ENCODE assay signal across 8 mouse cellular contexts in the genomic region with DNA sequence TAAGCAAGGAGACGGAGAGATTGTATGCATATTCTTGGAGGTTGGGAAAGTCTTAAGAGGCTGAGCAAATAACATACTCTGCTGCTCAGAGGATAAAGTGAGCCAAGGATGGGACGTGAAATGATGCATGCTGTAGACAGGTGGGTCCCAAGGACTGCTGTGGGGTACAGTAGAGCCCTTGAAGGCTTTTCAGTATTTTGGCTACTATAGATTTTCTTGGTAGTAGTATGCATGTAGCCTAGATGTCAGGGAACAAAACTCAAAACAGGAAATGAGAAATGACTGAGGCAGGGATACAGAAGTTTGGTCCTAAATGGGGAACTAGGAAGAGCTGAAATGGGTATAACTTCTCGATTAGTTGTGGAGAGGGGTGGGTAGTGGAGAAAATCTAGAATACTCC. TPM values are rescaled to one million over a fixed set of nuclear protein-coding genes. Genes with fewer than 3 reads are reported as not detected.
DNase-seq lines count a peak whose midpoint lies in the region; ATAC-seq and TF ChIP-seq lines count a peak whose summit lies in the region.

No protein-coding gene starts in this region.

- no peak for TF ChIP-seq POLR2A in testis, adult 2 months (IDR thresholded peaks at IDR 0.05; ENCODE audit: control insufficient read depth, low read depth, low read length)

- no peak for TF ChIP-seq EP300 in stomach, postnatal 0 days (optimal IDR thresholded peaks at IDR 0.05)

- no peaks in the 10 kb centered on the region; the same call in 1 of the 2 replicates for H3K4me1 ChIP-seq in testis, adult 2 months (ENCODE audit: control insufficient read depth, insufficient read depth, low read length)
- H3K4me1 ChIP-seq in forebrain, embryonic 14.5 days (ENCODE audit: control insufficient read depth, insufficient read depth, low read length), result peaks cover 11% of the 10 kb centered on the region
- peaks cover 66% of the 10 kb centered on the region for H3K4me1 ChIP-seq in liver, embryonic 13.5 days (replicated peaks)
- H3K4me1 ChIP-seq in stomach, postnatal 0 days (replicated peaks; ENCODE audit: control insufficient read depth, insufficient read depth), result peaks cover 5% of the 10 kb centered on the region

- H3K27ac ChIP-seq in testis, adult 2 months (ENCODE audit: control insufficient read depth, insufficient read depth, low read depth, low read length), result no peak overlapping the region
- no peak overlapping the region for H3K27ac ChIP-seq in forebrain, embryonic 14.5 days (ENCODE audit: low read depth, low read length)
- H3K27ac ChIP-seq in liver, embryonic 13.5 days, result peak overlapping the region; percentile 90
- H3K27ac ChIP-seq in stomach, postnatal 0 days (replicated peaks), result no peak overlapping the region

- H3K4me3 ChIP-seq in testis, adult 2 months (ENCODE audit: control insufficient read depth, low read depth, low read length), result peak overlapping the region; percentile 40; the same call in 1 of the 2 replicates
- H3K4me3 ChIP-seq in forebrain, embryonic 14.5 days (ENCODE audit: low read depth, low read length), result peak overlapping the region; percentile 83
- H3K4me3 ChIP-seq in liver, embryonic 13.5 days (replicated peaks), result peak overlapping the region; percentile 91
- H3K4me3 ChIP-seq in stomach, postnatal 0 days (ENCODE audit: low read depth, low read length), result peak overlapping the region; percentile 86

- 50% methylated on average over 3 of the region's 3 CpGs for WGBS in forebrain, embryonic 14.5 days
- 29% methylated on average over 3 of the region's 3 CpGs for WGBS in liver, embryonic 13.5 days (ENCODE audit: insufficient replicate concordance)
- 29% methylated on average over 3 of the region's 3 CpGs for WGBS in stomach, postnatal 0 days

- no peak for ATAC-seq in forebrain, embryonic 14.5 days
- no peak for ATAC-seq in liver, embryonic 13.5 days (ENCODE audit: low read depth)
- no peak for ATAC-seq in stomach, postnatal 0 days (ENCODE audit: low FRiP score, low TSS enrichment)
- ATAC-seq in inflammation-experienced regulatory T-cells, adult 6 months, result no peak

- no peaks in the 10 kb centered on the region for H3K36me3 ChIP-seq in testis, adult 2 months (ENCODE audit: control insufficient read depth, insufficient read depth, low read length)
- no peaks in the 10 kb centered on the region for H3K36me3 ChIP-seq in forebrain, embryonic 14.5 days (ENCODE audit: control insufficient read depth, insufficient read depth, low read length)
- peaks cover 8% of the 10 kb centered on the region; the same call in 1 of the 2 replicates for H3K36me3 ChIP-seq in liver, embryonic 13.5 days
- H3K36me3 ChIP-seq in stomach, postnatal 0 days (ENCODE audit: control insufficient read depth, insufficient read depth, low read length), result no peaks in the 10 kb centered on the region

- peak overlapping the region; percentile 85 for H3K9ac ChIP-seq in forebrain, embryonic 14.5 days (ENCODE audit: low read length)
- peak overlapping the region; percentile 94 for H3K9ac ChIP-seq in liver, embryonic 13.5 days
- peak overlapping the region; percentile 94; the same call in 1 of the 2 replicates for H3K9ac ChIP-seq in stomach, postnatal 0 days (ENCODE audit: low read length)

- no peaks in the 10 kb centered on the region for H3K27me3 ChIP-seq in testis, adult 2 months (ENCODE audit: control insufficient read depth, insufficient read depth, low read length)
- H3K27me3 ChIP-seq in forebrain, embryonic 14.5 days (replicated peaks; ENCODE audit: control insufficient read depth, insufficient read depth, low read length), result no peaks in the 10 kb centered on the region
- no peaks in the 10 kb centered on the region for H3K27me3 ChIP-seq in liver, embryonic 13.5 days
- H3K27me3 ChIP-seq in stomach, postnatal 0 days (ENCODE audit: control insufficient read depth, insufficient read depth, low read length), result no peaks in the 10 kb centered on the region

- TF ChIP-seq CTCF in testis, adult 2 months (IDR thresholded peaks at IDR 0.05; ENCODE audit: control insufficient read depth, insufficient read depth, insufficient replicate concordance, low read depth, low read length), result no peak
- TF ChIP-seq CTCF in stomach, postnatal 0 days (IDR thresholded peaks at IDR 0.05; ENCODE audit: low read depth), result no peak

- no peak for DNase-seq in testis, postnatal 14 days (ENCODE audit: low spot score)
- DNase-seq in forebrain, embryonic 14.5 days (ENCODE audit: low spot score), result no peak
- no peak for DNase-seq in liver, embryonic 13.5 days
- no peak for DNase-seq in stomach, postnatal 0 days (ENCODE audit: low spot score)
- DNase-seq in right cerebral cortex, postnatal 36 days (ENCODE audit: low spot score in 2 of 2), result no peak
- DNase-seq in urinary bladder, postnatal 25 days (ENCODE audit: low spot score), result no peak

- H3K9me3 ChIP-seq in forebrain, embryonic 14.5 days (replicated peaks; ENCODE audit: control insufficient read depth, low read length), result no peaks in the 10 kb centered on the region
- H3K9me3 ChIP-seq in liver, embryonic 13.5 days (replicated peaks), result no peaks in the 10 kb centered on the region
- H3K9me3 ChIP-seq in stomach, postnatal 0 days (ENCODE audit: control insufficient read depth, low read length), result no peaks in the 10 kb centered on the region

- peak overlapping the region; percentile 71 for H3K4me2 ChIP-seq in forebrain, embryonic 14.5 days (ENCODE audit: low read length)
- peak overlapping the region; percentile 99 for H3K4me2 ChIP-seq in liver, embryonic 13.5 days
- peak overlapping the region; percentile 89 for H3K4me2 ChIP-seq in stomach, postnatal 0 days (replicated peaks; ENCODE audit: low read depth)

RNA-seq across cellular contexts. Expression of a gene that starts 36.9 kb away (rescaled TPM):
- polyA plus RNA-seq in testis, adult 2 months (2012; rRNA removed), result 19.0 and 21.9 TPM in 2 replicates
- 32.3 and 33.8 TPM in 2 replicates for polyA plus RNA-seq in forebrain, embryonic 14.5 days (2014; fragmentation: Nextera tagmentation; extraction: Ambion mirVana)
- 47.8 and 63.2 TPM in 2 replicates for polyA plus RNA-seq in liver, embryonic 13.5 days (2015; fragmentation: Nextera tagmentation; extraction: Ambion mirVana)
- polyA plus RNA-seq in stomach, postnatal 0 days (2015; fragmentation: Nextera tagmentation; extraction: Ambion mirVana), result 60.1 and 69.4 TPM in 2 replicates
- polyA plus RNA-seq in inflammation-experienced regulatory T-cells, adult 6 months (2017; shearing (Covaris generic)), result 10 to 100 TPM; 19.0 to 34.2 (median 32.9) TPM

Comparison
In these comparisons a context has a peak if more than half of its experiments do, and no peak if none do; other contexts are left out.
1. H3K4me3 ChIP-seq: peak in every context shown above with its lines; median percentile 91 in liver, embryonic 13.5 days; 86 in stomach, postnatal 0 days; 83 in forebrain, embryonic 14.5 days; 40 in testis, adult 2 months.